Mouse (Mus musculus) ovary, postnatal 14 days (tissue): ENCODE results near the gene Pars2.
A peak's percentile ranks its signal among the peaks of the same experiment; 100 is the strongest.

Experiments
- DNase-seq: peaks from one replicate; pipeline ENCODE4 v3.0.0; 2022; ENCODE audit warnings: low spot score

Gene Pars2

DNA sequence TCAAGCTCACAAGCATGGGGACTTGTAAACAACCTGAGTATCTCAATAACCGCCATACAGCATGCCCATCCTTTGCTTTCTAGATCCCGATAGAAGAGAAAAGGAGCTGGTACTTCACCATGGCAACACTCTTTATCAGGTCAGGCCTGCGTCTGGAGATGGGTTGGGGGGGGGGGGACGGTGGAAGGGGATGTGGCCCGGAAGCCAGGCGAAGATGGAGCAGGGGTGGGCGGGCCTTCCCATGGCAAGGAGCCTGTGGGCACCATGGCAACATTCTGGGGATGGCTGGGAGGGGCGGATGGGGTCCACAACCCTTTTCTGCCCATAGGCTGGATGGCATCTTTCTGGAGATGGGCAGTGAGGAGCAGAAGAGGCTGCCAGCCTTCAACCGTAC lies 16.8 kb upstream of the Pars2 start:
- DNase-seq = no peak

DNA sequence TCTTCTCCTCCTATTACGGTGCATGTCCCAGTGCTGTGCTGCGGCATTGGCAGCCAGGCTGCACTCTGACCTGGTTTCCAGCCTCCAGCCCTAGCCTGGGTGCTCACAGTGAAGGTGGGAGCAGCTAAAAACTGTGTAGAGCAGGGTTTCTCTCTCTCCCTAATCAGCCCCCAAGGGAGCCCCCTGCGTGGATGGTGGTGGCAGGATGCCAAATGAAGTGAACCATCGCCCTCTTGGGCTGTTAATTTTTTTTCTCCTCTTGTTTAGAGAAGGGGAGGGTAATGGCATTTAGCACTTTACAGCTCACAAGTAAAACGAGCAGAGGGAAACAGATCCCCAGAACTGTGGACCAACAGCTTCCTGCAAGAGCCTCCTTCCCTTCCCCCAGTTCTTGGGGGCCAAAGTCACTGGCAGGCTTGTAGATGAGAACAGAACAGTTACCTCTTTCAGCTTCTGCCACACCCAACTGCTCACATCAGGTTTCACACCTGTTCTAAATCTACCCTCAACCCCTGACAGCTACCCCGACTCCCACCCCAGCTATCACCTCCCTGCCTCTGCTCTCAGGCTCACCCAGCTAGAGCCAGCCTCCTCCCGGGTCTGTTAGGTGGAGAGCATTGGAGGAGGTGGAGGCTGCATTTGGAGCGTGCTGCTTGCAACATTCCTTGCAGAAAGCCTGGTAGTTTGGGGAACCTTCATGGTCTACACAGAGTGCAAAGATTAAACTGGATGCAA lies 7.2 kb upstream of the Pars2 start:
- DNase-seq = no peak

DNA sequence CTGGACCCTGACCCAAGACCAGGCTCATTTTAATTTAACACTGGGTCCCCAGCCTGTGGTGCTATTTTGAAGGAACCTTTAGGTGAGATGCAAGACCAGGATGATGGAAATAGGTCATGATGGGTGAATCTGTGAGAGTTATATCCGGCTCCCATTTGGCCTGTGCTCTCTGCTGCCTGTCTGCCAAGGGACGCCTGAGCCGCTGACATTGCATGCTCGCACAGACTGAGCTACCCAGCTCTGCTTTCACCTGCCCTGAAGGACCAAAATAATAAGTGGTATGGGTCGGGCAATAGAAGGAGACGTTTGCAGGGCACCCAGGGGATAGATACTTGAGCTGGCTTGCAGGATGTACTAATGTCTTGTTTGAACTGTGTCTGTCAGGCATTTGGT lies 6.7 kb upstream of the Pars2 start:
- DNase-seq = no peak

DNA sequence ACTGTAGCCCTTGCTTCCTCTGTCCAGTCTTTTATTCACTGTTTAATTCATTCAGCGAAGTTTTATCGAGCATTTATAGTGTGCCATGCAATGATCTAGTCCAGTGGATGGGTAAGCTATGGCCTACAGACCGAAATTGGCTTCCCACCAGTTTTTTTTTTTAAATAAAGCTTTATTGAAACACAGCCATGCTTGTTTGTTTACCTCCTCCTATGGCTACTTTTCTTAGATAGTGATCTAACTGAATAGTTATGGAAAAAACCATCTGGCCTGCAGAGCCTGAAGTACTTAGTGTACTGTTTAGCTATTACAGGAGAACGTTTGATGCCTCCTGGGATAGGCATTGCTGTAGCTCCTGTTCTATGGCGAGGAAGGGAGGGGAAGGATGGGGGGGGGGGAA lies 5.1 kb upstream of the Pars2 start:
- DNase-seq = no peak

DNA sequence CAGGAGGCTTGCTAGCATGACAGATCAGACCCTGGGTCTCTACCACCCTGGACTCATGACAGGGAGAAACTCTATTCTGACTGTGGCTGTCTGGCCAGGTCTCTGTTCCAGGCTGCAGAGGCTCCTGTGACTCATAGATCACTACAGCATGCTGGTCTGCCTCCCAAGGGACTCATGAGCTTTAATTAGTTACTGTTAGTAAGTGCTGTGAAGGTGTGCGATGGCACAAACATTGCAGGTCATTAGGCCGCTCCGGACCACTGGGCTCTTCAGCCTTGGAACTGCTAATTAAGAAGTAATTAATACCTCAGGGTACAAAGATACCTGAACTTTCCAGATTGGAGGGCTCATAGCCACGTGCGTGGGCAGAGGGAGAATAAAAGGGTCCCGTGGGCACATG lies 3.7 kb upstream of the Pars2 start:
- DNase-seq = no peak

DNA sequence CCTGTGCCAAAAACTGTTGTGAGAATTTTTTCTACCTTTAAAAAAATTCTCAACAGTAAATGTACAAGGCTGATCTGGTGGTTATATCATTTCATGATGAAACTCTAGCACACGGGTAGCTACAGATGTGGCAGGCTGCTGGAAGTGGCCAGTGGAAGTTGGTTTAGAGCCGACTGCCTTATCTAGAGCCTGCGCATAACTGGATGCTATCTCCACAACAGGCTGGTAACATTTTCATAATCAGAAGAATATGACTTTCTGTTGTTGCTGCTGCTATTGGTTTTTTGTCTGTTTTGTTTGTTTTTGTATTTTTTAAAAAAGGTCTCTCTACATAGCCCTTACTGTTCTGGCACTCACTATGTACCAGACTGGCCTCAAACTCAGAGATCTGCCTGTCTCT lies 1.7 kb downstream of the Pars2 start:
- DNase-seq = no peak

DNA sequence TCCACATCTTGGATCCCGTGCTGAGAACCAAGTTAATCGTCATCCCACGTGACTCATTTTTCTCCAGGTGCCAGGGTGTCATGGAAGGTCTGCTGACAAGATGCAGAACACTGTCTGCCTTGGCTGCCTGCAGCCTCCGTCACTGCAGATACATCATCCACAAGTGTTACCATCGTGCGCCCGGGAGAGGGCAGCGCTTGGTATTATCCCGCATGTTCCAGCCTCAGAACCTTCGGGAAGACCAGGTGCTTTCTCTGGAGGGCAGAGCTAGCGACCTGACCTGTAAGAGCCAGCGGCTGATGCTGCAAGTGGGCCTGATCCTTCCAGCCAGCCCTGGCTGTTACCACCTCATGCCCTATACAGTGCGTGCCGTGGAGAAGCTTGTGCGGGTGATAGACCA lies 2.2 kb downstream of the Pars2 start:
- no peak for DNase-seq

DNA sequence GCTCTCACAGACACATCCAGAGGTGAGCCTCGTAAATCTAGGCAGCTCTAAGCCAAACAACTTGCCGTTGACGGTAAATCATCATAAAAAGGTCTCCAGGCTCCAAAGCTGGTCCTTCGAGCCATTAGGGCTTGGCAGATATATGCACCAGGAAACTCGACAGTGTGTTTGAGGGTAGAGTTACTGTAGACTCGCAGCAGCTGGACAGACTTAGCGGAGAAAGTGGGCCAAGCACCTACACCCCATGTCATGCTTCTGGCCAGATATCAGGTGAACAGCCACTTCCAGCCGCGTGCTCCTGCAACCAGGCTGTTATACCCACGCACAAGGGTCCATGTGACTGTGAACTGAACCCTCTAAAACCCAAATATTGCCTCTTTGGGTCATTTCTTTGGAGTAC lies 4.8 kb downstream of the Pars2 start:
- no peak for DNase-seq

DNA sequence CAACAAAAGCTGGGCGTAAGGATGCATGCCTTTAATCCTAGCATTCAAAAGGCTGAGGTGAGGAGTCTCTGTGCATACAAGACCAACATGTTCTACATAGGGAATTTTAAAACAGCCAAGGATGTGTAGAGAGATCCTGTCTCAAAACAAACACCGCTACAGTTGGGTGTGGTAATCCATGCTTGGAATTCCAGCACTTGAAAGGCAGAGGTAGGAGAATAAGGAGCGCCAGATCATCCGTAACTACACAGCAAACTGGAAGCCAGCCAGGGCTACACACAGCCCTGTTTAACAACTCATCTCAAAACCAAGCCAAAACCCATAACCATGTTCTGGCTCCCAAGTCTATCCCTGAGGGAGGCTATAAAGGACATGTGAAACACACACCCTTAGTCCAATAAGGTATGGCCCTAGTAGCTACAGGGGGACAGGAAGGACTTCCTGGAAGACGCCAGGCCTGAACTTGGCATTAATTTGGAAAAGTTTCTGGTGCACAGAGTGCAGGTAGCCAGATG lies 13.1 kb downstream of the Pars2 start:
- no peak for DNase-seq

DNA sequence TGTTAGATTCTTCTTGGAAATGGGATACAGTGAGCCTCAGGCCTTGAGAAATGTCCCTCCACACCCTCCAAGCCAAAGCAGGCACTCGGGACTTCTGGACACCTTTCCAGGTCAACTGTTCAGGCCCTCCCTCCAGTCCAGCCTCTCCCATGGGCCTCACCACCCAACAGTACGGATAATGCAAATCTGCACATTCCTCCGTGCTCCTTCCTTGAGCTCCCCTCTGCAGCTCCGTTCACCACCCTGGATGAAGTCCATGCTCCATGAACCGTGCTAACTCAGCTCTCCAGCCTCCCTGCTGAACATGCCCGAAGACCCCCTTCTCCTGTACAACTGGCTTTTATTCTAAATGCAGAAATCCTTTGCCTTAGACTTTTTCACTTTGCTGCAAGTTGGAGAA lies 13.8 kb downstream of the Pars2 start:
- DNase-seq = no peak

DNA sequence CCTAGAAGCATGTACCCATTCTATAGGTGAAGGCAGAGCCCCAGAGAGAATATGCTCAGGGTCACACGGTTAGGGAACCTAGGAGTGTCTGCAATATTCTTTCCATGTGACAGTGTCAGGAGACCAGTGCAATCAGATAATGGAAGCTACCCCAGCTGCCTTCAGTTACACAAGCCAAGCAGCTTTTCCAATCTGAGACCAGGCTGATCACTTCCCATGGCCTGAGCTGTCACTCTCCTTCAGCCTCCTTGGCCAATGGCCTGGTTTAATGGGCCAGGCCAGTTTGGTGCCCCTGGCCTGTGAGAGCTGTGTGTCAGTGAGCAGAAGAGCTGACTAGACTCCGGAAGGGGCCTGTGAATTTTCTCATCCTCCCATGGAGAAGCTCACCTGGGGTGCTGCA lies 14.4 kb downstream of the Pars2 start:
- no peak for DNase-seq

DNA sequence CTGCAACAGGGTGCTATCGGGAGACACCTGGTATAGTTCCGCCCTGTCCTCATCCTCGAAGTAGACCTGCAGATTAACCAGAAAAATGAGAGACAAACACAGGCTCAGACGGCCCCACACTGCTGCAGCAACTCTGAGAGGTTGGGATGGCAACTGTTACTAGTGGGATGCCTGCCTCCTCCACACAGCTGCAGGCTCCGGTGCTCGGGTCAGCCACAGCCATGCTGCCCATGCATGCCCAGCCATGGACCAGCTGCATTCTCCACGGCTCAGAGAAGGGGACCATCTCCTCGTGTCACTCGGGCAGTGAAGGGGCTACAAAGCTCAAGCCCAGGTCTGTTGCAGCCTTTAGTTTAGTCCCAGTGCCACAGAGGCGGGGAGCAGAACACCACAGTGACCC lies 14.8 kb downstream of the Pars2 start:
- no peak for DNase-seq

DNA sequence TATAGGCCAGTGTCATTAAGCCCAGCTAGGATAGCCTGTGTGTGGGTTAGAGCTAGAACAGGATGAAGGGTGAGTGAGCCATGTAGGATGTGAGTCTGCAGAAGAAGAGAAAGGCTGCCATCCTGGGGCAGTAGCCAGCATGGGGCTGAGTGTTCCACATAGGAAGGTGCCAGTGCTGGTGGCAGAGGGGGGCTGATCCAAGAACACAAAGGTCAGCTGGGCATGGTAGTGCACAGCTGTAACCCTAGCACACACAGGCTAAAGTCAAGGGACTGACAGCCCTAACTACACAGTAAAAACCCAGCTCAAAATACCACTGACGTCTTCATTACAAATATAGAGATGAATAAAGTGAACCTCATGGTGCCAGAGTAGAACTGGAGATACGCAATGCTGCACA lies 15.7 kb downstream of the Pars2 start:
- no peak for DNase-seq

DNA sequence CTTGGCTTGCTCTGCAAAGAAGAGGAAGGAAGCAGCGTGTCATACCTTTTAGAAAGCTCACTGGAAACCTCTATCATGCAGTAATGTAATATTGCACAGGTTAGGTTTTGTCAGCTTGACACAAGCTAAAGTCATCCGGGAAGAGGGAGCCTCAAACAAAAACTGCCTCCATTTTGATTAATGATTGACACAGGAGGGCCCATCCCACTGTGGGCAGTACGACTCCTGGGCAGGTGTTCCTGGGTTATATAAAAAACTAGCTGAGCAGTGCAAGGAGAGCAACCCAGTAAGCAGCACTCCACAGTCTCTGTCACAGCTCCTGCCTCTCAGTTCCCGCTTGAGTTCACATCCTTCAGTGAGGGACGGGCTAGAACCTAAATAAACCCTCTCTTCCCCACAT lies 25.9 kb downstream of the Pars2 start:
- no peak for DNase-seq

DNA sequence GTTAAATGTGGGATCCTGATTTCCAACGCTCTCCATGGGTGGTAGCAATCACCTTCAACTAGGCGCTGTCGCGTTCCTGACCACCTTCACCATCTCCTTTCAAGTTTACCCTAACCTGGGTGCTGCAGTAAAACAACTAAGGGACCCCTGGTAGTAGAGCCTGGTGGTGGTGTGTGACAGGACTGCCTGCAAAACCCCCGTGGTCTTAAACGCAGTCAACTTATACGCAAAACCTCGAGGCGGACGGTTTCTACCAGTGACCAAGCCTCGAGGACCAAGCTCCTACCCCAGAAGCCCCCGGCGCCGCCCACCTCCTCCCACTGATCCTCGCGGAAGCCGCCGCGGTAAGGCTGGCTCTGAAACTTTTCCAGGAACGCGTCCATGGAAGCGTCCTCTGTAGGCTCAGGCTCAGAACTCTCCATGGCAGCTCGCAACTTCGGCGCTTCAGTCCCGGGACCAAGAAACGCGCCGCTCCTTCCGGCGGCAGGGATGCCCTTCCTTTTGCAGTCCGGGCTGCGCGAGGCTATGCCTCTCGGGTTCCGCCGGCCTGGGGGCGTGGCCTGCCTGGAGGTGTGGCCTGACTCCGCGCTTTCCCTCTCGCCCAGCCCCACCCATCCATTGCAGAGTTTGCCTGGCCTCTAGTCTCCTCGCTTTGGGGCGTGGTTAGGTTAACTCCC lies 27.7 kb downstream of the Pars2 start, which contains the start of gene Ttc4:
Gene Ttc4, minus strand, starts transcription at position 503 of the 677 bp plus-strand sequence.
- DNase-seq = peak; percentile 85

DNA sequence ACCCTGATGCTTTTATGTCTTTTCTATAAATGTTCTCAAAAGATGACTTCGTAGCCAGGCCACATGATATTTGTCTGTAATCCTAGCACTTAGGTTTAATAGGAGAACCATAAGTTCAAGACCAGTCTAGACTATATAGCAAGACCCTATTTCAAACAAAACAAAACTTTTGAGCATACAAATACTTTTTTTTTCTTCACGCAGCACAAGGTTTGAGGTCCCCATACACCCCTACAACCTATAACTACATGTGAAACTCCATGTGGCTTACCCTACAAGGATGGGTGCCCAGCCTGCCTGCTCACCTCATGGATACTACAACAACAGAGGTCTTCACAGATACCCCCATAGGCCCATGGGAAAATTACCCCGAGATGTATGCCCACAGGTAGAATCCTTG lies 28.3 kb downstream of the Pars2 start:
- DNase-seq = no peak

DNA sequence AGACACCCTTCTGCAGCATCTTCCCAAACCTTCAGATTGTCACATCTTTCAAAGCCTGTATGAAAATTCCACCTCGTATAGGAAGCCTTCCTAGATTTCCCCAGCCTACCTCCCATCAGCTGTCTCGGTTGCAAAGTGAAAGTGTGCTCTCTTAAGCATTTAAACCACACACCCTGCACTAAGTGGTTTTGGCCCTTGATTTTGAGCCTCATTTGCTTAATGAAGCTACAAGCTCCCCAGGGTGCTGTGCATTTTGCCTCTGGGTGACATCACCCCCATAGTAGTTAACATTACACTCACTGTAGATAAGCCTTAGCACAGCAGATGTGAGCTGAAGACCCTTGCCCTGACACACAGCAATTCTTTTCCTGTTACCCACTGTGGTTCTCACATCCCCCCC lies 30.1 kb downstream of the Pars2 start:
- DNase-seq = no peak

DNA sequence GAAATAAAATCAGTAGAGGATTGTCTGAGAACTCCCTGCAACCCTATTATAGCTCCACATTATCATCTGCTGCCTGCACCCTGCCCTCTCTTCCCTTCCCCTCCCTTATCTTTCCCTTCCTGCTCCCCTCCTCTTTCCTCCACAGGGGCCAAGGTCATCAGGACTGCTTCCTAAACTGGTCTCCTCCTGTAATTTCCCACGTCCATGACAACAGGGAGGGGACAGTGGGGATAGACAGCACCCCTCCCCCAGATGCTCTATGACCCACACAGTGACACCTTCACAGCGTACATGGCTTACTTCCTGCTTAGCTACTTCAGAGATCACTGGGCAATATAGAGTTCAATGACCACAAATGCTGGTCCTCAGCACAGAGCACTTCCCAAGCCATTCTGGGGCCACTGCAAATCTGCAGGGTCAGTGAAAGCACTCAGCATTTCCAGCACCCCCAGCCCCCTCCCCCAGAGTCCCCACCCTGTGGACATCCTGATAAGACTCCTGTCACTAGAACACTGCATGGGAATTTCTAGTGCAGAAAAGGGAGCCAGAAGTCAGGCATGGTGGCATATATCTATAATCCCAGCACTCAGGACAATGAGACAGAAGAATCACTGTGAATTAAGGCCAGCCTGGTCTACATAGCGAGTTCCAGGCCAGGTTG lies 37.9 kb downstream of the Pars2 start:
- no peak for DNase-seq

DNA sequence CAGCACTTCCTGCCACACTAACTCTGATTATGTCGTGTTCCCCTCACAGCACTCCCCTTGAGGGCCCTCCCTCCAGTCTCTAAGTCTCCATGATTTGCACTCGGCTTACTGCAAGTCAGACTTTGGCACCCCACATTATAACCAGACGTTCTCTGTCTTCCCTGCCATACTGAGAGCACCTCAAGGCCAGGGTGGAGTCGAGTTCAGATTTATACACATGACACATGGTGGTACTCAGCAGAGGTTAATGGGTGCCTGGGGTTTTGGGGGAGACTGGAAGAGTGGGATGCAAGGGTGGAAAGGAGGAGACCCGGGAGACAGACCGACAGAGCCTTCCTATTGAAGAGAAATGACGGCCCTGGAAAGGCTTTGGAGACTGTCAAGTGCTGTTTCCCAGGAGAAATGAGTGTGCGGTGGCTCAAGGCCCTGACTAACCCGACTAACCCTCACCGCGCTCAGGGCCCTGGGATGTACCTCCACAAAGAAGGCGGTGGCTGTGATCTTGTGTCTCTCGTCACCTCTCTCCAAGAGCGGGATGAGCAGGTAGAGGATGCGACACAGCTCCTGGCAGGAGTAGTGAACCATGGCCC lies 43.1 kb downstream of the Pars2 start:
- DNase-seq = no peak

DNA sequence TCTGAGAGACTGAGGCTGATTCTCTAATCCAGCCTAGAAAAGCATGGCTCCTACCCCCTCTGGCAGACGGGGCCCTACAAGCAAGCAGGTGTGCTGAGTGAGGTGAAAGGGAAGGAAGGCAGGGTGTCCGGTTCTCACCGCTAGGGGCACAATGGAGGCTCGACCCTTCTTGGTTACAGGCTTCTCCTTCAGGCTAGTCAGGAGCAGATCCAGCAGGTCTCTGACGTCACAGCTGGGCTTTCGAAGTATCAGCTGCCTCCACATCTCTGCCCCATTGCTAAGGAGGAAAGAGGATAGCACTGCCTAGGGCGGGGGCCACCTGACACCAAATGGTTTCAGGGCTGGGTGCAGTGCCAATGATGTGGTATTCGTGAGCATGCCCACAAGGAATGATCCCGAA lies 49.1 kb downstream of the Pars2 start:
- DNase-seq = no peak

DNA sequence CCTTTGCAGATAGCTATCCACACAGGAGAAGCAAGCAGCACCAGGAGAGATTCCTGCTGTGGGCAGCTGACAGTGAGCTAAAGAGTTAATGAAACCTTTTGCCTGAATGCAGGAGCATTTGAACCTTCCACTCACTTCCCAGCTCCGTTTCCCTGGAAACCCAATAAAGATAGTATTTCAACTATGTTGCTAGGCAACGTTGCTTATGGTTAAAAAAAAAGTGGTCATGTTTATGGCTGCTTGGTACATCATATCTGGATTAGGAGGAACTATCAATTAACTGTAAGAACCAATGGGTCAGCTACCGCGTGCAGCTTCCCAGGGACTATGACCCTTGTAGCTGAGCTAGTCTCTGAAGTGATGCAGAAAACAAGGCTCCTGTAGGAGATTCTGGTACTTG lies 49.9 kb downstream of the Pars2 start:
- no peak for DNase-seq

DNA sequence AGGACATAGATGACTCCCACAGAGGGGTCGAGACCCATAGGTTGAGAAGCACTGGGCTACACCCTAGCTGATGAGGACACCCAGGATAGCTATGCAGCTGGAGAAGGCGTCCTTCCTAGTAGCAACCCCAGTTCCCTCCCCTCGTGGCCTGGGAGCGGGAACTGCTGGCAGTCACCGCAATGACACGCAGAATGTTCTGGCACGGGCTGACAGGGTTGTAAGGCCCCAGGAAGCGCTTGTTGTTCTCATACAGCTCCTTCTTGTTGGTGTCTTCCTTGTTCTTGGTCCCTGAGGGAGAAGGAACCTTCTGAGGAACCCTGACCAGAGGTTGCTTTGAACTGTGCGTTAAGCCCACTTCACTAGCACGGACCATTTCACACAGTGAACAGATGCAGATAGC lies 53.1 kb downstream of the Pars2 start:
- no peak for DNase-seq

DNA sequence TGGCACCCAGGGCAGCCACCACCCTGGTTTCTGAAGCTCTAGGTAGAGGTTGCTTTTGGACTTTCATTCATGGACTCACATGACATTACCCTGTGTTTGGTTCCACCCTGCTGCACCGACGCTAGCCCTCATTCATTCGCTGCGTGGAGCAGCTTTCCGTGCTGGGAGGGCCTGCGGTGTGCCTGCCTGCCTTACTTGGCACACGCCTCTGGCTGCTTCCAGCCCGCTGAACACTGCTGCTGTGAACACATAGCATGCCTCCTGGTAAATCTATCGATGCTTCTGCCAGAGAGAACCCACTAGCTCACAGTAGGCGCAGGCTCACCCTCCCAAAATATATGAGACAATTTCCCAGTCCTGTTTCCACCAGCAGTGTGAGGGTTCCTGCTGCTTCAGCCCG lies 53.5 kb downstream of the Pars2 start:
- no peak for DNase-seq
